Mouse (Mus musculus): ENCODE measurements around the gene Tdrd12.
"Not testable (repeated sequence)": the region's sequence is repeated elsewhere in the genome, so short reads cannot be mapped to it uniquely, and the experiment has no call there.

Gene Tdrd12

DNA sequence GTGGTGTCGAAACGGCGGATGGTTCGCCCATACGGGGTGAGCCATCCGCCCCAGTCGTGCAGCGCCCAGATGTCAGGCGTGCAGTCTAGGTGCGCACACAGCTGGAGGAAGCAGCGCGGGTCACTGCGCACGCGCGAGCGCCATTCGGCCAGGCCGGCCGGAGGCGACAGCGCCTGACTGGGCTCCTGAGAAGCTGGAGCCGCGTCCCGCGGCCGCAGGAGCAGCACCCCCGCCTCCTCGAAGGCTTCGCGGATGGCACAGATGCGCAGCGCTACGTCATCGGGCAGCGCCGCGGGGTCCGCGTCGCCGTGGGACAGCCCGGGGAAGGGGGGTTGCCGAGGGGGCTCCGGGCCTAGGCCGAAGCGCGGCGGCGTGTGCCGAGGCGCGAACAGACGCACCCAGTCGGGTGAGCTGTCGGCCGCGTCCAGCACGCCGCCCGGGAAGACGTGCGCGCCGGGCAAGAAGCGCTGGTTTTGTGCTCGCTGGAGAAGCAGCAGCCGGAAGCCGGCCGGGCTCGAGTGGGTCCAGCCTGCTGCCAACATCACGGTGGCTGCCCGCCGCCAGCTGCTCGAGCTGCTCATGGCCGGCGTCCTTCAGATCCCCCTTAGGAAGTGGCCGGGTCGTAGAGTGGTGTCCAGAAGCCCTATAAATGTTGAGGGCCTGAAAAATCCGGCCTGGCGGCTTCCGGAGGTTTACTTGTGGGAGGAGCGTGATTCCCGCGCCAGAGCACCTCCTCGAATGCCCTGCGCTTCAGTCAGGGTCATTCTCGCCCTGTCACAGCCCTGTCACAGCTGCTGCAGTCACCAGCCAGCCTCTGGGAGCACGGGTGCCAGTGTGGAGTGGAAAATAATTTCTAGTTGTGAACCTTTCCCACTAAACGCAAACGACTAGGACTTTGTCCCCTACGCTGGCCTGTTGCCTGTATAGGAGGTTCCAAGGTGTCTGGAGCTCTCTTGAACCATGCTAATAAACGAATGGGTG is 18.0 kb upstream of the Tdrd12 start:
- DNase-seq, result peak; percentile 87

DNA sequence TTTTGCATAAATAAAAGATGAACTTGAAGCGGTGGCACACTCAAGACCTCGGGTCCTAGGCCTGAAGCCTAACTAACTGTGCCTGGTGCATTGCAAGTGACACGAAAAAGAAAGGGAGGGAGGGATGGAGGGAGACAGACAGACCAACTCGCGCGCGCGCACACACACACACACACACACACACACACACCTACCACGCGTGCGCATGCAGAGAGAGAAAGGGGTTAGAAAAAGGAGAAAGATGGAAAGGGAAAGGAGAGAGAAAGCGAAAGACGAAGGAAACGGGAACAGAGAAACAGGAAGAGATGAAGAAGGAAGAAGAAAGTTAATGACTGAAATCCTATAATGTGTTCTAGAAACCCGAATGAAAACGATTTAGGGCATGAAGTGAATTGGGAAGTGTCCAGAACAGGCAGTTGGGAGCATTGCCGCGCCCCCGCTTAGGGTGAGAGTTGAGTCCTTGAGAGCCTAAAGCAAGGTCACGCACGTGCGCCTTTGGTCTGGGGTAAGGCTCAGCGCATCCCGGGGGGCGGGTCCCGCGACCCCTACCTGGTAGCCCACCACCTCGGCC is 17.1 kb upstream of the Tdrd12 start:
- peak; percentile 16 for DNase-seq

DNA sequence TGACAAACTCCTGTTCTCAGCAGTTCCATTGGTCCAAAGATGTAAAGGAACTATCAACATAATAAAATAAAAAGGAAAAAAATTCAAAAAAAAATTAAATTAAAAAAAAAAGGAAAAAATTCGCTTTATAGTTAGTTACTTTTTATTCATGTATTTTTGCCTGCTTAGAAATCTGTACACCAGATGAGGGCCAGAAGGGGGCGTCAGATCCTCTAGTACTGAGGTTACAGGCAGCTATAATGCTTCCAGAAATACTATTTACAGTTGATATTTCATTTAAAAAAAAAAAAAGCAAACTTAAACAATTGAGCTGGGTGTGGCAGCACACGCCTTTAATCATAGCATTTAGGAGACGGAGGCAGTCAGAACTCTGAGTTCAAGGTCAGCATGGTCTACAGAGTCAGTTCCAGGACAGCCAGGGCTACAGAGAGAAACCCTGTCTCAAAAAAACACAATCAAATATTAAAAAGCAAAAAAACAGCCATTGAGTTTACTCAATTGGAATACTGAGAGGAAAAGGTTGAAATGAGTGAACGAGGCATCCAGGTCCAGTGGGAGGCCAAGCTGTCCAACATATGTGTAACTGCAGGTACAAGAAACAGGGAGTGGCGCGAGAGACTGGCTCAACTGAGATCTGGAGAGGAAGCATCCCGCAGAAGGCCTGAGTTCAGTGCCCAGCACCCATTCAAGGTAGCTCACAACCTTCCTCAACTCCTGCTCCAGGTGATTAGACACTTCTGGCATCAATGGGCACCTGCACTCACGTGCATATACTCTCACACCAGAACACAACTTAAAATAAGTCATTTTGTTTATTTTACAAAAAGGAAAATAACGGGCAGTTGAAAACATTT is 16.4 kb upstream of the Tdrd12 start:
- DNase-seq, result peak; percentile 74

DNA sequence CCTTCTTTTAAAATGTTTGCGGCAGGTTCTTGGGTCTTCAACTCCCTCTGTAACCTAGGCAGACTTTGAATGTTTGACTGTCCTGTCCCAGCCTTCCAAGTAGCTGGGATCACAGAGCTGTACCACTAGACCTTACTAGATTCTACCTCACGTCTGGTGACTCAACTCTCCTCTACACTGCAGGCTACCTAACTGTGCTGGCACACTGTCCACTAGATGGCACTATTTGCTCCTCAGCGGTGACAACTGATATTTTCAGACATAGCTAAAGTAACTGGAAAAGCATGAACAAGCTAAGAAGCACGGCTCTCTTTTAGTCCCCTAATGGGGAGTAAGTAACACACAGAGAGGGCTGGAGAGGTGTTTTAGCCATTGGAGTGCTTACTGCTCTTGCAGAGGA is 8.3 kb upstream of the Tdrd12 start:
- peak; percentile 80 for DNase-seq

DNA sequence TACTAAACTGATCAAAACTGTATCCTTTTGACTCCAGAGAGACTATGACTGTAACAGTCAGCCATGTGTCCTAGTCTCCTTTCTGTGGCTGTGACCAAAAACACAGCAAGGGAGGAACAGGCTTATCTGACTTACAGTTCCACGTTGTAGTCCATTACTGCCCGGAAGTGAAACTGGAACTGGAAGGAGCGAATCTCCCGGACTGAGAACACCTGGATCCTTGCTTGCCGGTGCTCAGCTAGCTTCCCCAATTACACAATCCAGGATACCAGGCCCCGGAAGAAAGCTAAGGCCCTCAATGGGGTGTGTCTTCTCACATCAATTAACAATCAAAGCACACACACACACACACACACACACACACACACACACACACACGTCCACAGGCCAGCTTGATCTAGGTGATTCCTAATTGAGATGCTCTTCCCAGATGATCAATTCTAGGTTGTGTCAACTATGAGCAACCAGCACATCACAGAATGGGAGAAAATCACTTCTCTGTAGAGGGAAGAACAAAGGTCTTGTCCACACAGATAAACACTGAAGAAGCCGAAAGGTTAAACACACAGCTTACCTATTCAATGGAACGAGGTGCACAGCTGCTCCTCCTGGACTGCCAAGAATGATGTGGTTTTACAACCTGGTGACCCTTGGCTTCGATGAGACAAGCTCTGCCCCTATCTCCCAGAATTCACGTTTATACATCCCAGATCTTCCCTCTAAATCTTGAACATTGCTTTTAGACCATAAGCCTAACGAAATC is 1.6 kb downstream of the Tdrd12 start:
- no peak for DNase-seq

DNA sequence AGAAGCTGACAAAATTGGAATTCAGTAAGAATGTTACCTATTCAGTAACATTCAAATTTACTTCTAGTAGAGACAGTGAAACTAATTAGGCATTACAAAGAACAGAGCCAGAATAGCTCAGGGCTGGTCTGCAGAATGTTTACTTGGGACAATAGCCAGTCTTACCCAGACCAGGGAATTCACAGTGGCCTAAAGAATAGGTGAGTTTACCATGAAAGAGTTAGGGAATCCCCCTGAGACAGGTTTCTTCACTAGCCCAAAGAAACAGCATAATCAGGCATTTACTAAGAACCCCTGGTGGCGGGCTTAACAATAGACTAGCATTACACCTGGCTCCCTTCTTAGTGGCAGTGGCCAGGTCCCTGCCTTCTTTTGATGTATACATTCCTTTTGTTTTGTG is 7.0 kb downstream of the Tdrd12 start:
- not testable (repeated sequence) for DNase-seq

DNA sequence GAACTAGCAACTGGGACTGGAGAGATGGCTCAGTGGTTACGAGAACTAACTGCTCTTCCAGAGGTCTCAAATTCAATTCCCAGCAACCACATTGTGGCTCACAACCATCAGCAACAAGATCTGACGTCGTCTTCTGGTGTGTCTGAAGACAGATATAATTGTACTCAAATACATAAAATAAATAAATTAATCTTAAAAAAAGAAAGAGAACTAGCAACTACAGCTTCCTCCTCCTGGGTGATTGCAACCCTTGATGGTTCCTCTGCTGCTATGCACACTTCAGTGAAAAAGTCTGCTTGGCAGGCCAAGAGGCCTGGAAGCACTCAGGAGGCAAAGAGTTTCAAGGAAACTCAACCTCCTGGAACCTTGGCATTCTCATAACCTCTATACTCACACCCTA is 7.5 kb downstream of the Tdrd12 start:
- no peak for DNase-seq

DNA sequence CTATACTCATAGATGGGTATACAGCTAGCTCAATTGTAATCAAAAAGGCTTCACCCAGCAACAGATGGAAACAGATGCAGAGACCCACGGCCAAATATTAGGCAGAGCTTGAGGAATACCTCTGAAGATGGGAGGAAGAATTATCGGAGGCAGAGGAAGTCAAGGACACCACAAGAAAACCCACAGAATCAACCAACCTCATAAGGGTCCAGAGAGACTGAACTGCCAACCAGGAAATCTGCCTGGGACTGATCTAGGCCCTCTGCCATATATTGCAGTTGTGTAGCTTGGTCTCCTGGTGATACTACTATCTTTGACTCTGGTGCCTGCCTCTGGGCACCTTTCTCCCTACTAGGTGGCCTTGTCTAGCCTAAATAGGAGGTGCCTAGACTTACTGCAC is 10.8 kb downstream of the Tdrd12 start:
- no peak for DNase-seq

DNA sequence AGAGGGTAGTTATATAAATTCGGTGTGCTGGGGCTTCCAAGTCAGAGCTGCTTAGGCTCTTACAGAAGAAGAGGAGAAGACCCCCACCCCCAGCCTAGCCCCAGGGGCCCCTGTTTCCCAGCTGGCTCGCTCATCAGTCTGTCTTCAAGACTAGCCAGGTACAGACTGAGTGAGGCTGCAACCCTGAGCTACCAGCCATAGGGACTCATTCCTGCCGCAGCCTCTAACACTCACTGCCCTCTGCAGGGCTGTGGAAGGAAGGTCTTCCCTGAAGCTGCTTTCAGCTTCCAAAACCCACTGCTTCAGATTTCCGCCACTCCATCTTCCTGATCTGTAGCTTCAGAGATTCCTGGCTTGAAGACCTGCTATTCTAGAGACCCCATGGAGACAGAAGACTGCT is 35.5 kb downstream of the Tdrd12 start:
- DNase-seq, result no peak

DNA sequence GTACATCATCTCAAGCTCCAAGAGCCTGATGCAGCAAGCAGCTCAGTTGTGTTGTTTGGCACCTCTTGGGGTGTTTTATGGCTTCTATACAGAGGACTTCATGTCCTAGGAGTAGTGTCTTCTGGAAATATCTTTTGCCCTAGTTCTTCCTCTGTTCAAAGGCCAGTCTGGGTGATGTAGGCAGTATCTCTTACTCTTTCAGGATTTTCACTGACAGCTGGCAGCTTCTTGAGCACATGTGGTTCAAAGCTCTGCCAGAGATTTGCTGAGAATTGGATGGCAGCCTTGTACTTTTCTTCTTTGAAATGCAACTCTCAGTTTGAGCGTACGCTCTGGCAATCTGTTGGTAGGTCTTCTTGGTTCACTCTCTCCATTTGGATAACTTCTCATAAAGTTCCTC is 40.0 kb downstream of the Tdrd12 start:
- DNase-seq, result no peak

DNA sequence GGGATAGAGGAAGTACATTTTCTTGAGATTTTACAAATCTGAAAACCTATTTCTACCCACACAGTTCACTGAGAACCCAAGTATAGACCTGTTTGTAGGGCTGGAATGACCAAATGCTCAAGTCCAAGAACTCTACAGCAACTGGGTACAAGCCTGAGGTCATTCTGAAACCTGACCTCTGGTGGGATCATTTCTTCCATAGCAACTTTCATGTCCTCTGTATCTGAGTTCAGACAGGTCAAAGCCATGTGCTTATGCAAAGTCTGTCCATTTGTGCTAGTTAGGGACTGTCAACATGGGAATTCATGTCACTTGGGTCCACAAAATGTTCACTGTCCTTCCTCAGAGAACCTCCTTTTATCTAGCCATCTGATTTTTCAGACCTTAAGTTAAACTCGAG is 46.5 kb downstream of the Tdrd12 start:
- DNase-seq, result no peak

DNA sequence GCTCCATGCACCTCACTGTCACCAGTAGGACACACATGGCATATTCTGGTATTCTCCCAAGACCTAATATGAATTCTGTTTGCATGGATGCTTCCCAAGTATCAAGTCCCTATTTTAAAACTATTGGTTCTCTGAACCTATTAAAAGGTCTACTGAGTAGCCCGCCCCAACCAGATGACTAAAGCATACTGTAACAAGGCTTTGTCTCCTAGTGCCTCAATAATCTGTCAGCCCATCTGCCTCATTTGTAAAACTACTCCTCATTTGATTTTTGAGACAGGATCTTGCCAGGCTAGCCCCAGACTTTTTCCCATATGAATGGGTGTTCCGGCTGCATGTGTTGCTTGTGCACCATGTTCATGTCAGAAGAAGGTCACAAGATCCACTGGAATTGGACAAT is 47.4 kb downstream of the Tdrd12 start:
- no peak for DNase-seq

DNA sequence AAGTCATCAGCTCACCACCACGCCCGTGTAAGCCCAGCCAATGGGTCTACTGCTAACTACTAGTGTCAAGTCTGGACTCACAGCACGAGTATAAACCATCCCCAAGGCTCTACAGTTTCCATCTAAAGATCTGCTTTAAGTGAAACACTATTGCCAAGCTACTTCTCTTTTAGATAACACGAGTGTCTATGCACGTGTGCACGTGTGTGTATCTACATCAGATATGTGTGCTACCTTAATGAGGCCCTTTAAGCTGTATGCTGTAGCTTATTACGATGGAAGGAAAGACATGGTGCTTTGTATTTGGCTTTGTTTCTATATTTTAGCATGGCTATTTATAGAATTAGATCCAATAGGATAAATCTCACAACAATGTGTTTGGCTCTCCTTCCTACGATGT is 51.0 kb downstream of the Tdrd12 start:
- DNase-seq, result no peak

DNA sequence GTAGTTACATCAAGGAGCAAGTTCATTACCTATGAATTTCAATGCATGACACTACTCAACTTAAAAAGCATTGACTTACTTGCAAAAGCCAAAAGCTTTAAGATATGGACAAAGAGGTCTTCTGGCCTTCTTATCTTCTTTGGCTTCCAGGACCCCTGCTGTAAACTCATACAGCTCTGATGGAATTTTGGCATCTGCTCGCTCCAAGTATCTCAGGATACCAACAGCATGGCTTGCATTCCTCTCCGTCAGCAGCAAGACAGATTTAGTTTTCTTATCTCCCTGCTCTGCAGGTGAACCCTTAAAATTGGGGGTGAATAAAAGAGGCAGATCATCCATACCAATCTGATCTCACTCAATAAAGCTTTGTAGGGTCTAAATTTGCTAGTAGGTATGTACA is 52.4 kb downstream of the Tdrd12 start:
- no peak for DNase-seq

DNA sequence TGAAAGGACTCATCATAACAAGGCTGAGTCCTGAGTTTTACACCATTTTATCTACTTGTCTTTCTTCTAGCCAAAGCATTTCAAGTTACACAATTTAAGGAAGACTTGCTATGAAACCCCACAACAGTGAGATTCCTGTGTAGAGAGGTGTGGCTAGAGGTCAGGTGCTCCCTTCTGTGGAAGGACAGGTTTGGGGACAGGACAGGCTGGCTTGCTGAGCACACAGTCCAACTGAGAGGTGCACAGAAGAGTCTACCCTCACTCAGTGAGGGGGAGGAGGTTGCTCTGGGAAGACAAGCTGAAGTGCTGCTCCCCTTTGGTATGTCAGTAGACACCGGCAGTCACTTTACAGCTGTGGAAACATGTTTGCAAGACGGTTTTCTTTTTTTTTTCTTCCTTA is 61.1 kb downstream of the Tdrd12 start:
- DNase-seq, result no peak

DNA sequence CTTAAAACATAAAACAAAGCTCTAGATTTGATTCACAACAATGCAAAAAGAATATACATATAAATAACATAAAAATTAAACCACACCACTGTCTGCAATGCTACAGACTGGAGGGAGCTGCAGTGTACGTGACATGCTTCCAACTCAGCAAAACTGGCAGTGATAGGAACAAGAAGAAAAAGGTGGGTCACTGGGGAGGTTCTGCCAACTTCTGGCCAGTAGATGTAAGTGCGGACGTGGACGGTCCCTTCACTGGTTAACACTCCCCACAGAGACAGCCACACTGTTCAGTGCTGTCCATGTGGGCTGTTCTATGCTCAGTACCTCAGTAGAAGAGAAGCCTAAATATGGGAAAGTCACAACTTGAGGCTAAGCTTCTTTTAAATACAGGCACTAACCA is 66.8 kb downstream of the Tdrd12 start:
- no peak for DNase-seq

DNA sequence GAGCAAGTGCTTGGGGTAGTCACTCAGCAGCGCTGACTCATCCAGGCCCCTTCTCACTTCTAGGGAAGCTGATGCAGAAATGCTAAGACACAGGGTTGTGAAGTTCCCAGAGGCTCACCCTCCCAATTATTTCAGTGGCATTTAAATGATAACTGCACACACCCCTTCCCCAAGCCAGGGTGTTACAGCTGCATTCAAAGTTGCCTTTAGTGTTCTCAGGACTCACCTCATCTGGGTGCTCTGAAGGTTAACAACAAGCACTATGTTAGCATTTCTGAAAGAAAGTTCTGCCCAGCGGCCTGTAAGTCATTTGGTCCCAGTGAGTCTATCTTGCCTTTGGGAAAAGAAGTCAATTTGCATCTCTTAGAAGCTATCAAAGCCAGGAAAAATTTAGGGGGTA is 69.7 kb downstream of the Tdrd12 start:
- no peak for DNase-seq

DNA sequence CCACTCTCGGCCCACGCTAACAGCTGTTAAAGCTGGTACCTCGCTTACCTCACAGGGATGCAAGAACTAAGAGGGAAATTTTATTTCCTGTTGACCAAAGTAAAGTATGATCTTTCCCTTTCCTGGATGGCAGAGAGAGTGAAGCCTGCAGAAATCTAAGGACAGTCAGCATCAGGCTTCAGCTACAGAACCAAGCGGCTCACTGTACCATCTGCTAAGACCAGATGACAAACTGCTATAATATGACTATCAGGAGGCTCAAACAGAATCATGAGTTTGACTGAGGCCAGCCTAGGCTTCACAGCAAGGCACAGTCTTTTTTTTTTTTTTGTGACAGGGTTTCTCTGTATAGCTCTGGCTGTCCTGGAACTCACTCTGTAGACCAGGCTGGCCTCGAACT is 72.5 kb downstream of the Tdrd12 start:
- DNase-seq, result no peak

DNA sequence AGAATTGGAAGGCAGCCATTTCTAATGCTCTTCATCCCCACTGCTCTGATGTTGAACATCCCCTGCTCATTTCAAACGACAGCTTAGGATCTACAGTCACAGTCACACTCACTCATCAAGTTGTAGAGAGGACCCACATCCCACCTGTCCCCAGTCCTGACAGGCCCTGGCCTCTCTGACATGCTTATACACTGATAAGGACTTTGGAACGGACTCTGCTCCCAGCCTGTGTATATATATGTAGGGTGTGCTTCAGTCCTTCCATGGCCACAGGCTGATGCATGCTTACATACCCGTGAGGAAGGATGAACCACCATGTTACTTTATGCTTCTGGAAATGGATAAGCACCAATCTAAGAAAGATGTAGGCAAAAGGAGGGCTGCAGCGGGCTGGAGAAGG is 76.6 kb downstream of the Tdrd12 start:
- no peak for DNase-seq

DNA sequence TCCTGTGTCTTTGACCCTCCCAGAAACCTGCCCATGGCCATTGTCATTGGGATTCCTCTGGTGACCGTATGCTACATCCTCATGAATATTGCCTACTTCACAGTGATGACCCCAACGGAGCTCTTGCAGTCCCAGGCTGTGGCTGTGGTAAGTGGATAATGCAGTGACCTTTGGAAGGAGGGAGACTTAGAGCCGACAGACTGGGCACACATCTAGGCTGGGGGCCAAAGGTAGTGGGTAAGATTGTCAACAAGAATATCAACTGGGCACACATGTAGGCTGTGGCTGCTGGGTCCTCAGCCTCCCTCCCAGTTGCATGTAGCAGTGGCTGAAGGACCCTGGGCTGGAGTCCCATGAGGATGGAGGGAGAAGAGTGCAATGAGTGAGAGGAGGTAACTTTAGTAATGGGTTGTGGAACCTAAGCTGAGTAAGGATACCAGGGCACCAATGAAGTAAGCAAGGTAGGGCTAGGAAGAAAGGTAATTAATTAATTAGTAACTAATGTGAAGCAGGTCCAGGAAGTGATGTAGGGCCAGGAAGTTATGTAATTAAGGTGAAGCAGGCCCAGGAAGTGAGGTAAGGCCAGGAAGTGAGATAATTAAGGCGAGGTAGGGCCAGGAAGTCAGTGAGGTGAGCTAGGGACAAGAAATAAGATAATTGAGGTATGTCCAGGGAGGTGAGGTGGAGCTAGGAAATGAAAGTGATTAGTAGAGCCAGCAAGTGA is 81.3 kb downstream of the Tdrd12 start:
- no peak for DNase-seq

DNA sequence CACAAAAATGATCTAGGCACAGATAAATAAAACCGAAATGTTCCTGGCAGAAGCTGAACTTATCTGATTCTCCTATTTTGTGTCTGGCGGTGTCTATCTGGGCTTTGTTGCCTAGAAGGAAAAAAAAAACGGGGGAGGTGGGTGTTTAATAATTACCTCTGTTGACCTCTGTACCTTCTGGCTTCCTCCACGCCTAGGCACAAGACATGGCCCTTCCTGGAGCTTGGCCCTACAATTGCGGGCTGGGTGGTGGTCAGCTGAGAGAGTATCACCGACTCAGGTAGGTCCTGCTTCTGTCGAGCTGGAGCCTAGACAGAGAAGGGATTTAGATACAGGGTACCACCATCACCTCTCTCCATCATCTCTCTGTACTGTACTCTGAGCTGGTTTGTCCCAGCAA is 88.7 kb downstream of the Tdrd12 start:
- DNase-seq, result no peak

Measured in lung, postnatal 36 days (tissue).